Mouse (Mus musculus): ENCODE results near the gene Clcn7. TPM values are rescaled to one million over a fixed set of nuclear protein-coding genes. Genes with fewer than 3 reads are reported as not detected.
"Not testable (repeated sequence)": the region's sequence is repeated elsewhere in the genome, so short reads cannot be mapped to it uniquely, and the experiment has no call there.

Gene Clcn7
- total RNA-seq (2021) = 10 to 100 TPM; 42.0 to 43.8 TPM
- long read RNA-seq, experiment 1, full-length matches to known transcripts = 3 of 20 reads
- long read RNA-seq, experiment 1, partial matches to known transcripts = 15 of 20 reads
- long read RNA-seq, experiment 1, other reads (novel, unspliced or antisense) = 2 of 20 reads
- long read RNA-seq, experiment 2, full-length matches to known transcripts = 1 of 9 reads
- long read RNA-seq, experiment 2, partial matches to known transcripts = 7 of 9 reads
- long read RNA-seq, experiment 2, other reads (novel, unspliced or antisense) = 1 of 9 reads

DNA sequence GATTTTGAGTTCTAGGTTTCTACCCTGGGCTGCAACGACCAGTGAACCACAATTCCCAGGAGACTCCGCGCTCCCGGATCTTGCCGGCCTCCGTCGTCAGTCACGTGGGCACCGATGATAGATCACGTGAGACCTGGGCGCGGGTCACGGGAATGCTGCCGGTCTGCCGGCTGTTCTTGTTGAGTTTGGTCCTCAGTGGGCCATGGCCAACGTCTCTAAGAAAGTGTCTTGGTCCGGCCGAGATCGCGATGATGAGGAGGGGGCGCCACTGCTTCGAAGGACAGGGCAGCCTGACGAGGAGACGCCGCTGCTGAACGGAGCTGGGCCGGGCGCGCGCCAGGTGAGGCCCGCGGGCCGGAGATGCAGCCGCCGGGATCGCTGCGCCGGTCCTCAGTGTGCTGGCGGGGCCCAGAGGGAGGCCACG lies at the start of gene Clcn7:
Clcn7 (plus strand) TSS at position 117 of the 424 bp plus-strand sequence.
- peak; percentile 95 for DNase-seq

- peak; percentile 18 to 55 for DNase-seq
These were observed 49.7 kb upstream of the Clcn7 start, which contains the start of gene Tmem204 for GRCm38 (mm10) chr17:25083444-25083931. Gene Tmem204, minus strand, starts transcription at chr17:25083591.

DNA sequence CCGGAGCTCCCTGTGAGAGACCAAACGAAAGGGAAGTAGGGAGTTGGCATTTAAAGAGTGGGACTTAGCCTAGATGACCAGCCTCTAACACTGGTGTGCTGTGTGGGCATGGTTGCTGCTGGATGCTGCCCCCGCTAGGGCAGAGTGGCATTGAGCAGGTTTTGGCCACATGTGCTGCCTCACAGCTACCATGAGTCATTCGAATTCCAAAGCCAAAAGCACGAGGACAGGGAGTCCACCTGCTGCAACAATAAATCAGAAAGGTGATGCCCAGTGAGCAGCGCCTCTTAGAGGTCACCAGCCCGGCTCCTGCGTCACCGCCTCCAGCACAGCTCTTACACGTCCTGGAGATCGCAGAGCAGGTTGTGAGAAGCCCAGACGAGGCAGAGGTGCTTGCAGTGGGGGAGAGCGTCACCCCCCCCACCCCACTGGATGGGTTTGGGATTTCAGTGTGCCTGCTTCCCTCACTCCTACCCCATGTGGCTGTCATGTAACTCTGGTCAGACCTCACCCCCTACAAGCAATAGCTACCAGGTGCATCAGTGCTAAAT lies 48.3 kb upstream of the Clcn7 start:
- DNase-seq = peak; percentile 45 to 55

- no peak for DNase-seq
These were observed 46.5 kb upstream of the Clcn7 start for GRCm38 (mm10) chr17:25086724-25087123.

GRCm38 (mm10) chr17:25089158-25089557 lies 44.0 kb upstream of the Clcn7 start:
- DNase-seq = no peak

DNA sequence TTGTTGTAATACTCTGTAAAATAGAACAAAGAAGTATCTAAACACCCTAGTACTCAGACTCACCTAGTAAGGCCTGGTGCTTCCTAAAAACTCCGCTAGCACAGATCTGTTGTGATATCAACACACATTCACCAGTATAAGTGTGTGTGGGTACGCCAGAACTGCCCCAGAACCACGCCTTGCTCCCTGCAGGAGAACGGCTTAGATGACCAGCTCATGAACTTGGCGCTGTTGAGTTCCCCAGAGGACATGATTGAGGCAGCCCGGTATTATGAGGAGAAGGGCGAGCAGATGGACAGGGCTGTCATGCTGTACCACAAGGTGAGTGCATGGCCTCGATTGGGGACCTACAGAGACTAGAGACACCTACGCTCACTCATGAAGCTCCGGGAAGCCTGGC lies 42.7 kb upstream of the Clcn7 start:
- no peak for DNase-seq

- DNase-seq = no peak
These were observed 37.0 kb upstream of the Clcn7 start for GRCm38 (mm10) chr17:25096221-25096620.

DNA sequence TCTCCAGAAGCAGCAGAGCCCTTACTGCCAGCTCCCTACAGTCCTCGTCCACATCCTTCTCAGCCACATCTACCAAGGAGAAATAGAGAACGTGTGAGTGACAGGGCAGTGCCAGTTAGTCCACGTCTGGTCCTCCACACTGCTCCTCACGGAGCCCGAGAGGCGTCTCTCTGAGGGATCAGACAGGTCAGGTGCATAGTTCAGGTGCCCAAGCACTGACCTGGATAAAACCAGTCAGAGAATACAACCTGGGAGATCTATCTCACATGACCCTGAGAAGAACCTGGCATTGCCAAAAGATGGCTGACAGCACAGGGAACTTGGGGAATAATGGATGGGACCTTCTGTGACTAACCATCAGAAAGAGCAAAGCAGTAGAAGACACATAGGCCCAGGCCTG lies 33.1 kb upstream of the Clcn7 start:
- no peak for DNase-seq

GRCm38 (mm10) chr17:25101338-25101737 lies 31.9 kb upstream of the Clcn7 start:
- no peak for DNase-seq

- DNase-seq = no peak
These were observed 25.4 kb upstream of the Clcn7 start for GRCm38 (mm10) chr17:25107786-25108185.

DNA sequence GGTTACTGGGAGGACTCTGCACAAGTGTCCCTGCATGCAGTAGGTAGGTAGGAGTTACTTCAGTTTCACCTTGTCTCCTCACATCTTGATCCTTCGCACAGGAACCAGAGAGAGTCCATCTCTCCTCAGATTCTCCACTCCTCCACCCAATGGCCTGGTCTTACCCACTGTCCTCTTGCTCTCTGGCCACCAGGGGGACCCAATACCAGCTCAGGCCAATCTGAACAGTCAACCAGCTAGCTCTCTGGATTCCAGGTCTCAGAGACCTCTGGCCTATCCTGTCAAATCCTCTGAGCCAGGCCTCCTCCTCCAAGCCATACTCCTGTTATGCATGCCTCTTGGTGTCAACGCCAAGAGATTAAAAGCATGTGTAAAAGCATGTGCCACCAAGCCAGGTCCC lies 23.6 kb upstream of the Clcn7 start:
- peak; percentile 47 to 68 for DNase-seq

DNA sequence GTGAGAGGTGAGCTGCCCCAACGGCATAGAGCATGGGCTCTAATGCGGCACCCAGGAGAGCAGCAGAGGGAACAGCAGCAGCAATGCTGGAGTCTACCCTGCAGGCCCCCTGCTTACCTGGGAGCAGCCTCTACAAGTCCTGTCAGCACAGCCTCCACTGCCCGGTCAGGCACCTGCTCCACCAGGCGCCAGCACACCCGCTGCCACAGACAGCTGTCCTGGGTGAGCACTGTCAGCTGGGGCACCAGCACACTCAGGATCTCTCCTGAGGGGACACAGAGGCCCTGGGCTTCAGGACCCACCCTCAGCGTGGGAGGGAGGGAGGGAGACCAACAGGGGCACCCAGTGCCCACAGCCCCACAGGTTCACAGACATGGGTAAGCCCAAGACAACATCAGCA lies 22.6 kb upstream of the Clcn7 start:
- DNase-seq = no peak

DNA sequence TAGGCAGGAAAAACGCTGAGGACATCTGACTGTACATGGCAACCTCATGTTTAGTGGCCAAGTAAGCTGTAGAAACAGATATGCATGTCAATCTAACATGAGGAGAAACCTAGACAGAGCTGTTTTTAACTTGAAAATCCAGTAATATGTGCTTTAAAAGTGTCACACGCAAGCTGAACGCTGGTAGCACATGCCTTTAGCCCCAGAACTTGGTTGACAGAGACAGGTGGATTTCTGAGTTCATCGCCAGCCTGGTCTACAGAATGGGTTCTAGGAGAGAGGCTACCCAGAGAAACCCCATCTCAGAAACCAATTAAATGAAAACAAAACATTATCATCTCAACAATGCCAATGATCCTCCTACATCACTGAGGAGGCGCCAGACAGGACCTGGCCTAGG lies 22.0 kb upstream of the Clcn7 start:
- no peak for DNase-seq

- DNase-seq = peak; percentile 57 to 73
These were observed 21.3 kb upstream of the Clcn7 start for GRCm38 (mm10) chr17:25111739-25112422.

DNA sequence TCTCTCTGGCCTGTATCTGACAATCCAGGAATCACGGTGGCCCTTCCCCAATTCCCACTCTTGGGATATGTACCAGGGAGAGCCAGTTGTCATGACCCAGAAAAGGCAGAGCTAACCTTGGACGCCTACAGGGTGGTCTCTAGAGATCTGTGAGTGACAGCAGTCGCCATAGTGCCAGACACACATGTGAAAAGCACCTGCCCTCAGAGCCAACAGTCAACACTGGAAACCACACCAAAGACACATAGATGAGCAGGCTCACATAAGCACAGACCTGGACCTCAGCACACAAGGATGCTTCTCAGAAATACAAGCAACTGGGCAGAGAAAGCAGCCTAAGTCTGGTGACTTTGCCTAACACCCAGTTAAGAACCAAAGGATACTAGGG lies 20.8 kb upstream of the Clcn7 start:
- no peak for DNase-seq

DNA sequence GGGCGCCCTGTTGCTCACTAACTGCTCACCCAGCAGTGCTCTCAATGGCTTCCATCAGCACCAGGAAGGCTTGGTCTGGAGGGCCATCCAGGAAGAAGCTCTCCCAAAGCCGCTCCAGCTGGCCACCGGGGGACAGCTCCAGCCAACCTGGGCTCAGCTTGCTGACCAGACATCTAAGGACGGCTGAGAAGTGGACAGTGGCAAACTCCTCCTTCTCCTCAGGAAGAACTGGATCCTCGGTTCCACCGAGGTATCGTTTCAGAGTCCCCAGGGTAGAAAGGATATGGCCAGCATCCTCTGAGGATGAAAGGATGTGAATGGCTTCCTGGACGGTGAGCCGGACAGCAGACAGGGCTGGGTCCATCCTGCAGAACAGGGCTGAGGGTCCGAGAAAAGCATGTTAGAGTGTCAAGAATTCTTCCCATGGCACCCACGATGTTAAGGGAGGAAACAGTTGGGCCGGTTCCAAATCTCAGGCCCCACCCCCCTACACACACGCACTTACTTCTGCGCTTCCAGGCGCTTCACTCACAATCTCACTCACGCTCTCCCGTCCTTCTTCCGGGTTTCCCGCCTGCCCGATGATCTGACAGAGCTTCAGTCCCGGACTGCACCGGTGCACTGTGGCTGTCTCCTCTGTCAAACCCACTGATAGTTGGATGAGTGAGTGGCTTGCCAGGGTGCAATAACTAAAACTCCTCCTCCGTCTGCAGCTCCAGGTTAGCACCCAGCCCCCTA lies 18.1 kb upstream of the Clcn7 start:
- no peak for DNase-seq

- DNase-seq = peak; percentile 96 to 97
These were observed 17.3 kb upstream of the Clcn7 start, which contains the start of gene Telo2 for GRCm38 (mm10) chr17:25115664-25116432. Gene Telo2, minus strand, starts transcription at chr17:25115967.

DNA sequence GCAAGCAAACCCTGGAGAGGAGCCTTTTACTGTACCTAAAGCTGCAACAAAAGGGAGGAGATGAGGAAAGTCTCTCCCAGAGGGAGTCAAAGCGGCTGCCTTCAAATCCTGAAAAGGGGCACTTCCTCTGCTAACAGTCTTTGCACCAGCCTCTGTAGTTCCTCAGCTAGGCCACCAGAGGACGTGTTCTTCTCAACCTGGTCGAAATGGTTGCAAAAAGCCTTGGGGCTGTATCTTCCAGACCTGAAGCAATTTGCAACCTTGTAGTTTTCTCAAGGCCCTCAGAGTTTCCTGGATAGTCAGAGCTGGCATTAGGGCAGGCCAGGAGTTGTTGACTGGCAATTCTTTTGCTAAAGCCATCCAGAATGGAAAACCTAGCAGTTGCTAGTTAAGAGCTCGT lies 15.9 kb upstream of the Clcn7 start:
- peak; percentile 52 to 66 for DNase-seq

DNA sequence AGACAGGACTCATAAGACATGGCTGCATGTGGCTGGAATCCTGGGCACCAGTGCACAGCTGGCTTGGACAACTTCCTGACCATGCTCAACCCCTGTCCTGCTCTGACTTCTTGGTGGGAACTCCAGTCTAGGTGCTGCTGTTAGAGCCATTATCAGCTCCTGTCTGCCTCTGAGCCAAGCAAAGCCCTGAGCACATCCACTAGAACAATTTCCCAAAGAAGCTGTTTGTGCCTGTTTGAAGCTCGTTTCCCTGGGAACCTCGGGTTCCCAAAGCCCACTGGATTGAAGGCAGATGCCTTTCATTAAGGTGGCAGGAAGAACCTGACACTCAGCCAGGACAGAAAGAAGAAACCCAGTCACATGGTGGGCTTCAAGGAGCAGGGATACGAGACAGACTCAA lies 12.8 kb upstream of the Clcn7 start, which contains the start of gene Ptx4:
Ptx4 (plus strand) TSS at position 355 of the 400 bp plus-strand sequence.
- DNase-seq = no peak

GRCm38 (mm10) chr17:25123979-25124378 lies 9.2 kb upstream of the Clcn7 start:
- DNase-seq = peak in 1 of 2 experiments; percentile 16

DNA sequence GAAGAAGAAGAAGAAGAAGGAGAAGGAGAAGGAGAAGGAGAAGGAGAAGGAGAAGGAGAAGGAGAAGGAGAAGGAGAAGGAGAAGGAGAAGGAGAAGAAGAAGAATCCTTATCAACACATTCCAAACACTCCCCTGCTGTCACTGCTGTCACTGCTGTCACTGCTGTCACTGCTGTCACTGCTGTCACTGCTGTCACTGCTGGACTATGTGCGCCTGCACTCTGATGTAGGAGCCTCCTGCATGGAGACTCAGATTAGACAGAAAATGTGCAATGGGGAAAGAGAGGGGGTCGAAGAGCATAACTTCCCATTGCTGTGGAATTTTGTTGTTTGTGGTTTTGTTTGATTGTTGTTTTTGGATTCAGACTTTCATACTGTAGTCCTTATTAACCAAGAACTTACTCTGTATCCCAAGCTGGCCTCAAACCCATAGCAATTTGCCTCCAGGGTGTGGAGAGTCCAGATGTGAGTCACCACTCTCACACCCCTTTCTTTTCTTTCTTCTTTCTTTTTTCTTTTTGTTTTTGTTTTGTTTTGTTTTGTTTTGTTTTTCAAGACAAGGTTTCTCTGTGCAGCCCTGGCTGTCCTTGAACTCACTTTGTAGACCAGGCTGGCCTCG lies 7.6 kb upstream of the Clcn7 start:
- not testable (repeated sequence) for DNase-seq
